Mouse (Mus musculus) embryonic facial prominence, embryonic 15.5 days (tissue): Measurements from ENCODE around the gene Slc22a12. TPM values are rescaled to one million over a fixed set of nuclear protein-coding genes. Genes with fewer than 3 reads are reported as not detected.

Experiments
- ATAC-seq: fragments of 200-750 bp; cut with Nextera tagmentation; 2 replicates; pipeline ENCODE4 v1.8.0; 2017; ENCODE audit warnings: low read depth, moderate TSS enrichment; ENCODE audit not compliant: insufficient number of reproducible peaks, low FRiP score, low TSS enrichment
- H3K27ac ChIP-seq: fragments of 300-500 bp; sonication (generic); replicated peaks from 2 replicates; pipeline ENCODE4 v1.5.1; 2015; ENCODE audit warnings: mild to moderate bottlenecking, inconsistent platforms
- H3K27me3 ChIP-seq: fragments of 300-500 bp; sonication (generic); 2 replicates; pipeline ENCODE4 v1.6.1; 2015; ENCODE audit warnings: inconsistent platforms
- H3K36me3 ChIP-seq: fragments of 300-500 bp; sonication (generic); 2 replicates; pipeline ENCODE4 v1.6.1; 2015; ENCODE audit warnings: mild to moderate bottlenecking, inconsistent platforms
- H3K4me1 ChIP-seq: fragments of 300-500 bp; sonication (generic); 2 replicates; pipeline ENCODE4 v1.6.1; 2015; ENCODE audit warnings: inconsistent platforms
- H3K4me2 ChIP-seq: fragments of 300-500 bp; sonication (generic); replicated peaks from 2 replicates; pipeline ENCODE4 v1.6.1; 2015; ENCODE audit warnings: mild to moderate bottlenecking, inconsistent platforms
- H3K4me3 ChIP-seq: fragments of 300-500 bp; sonication (generic); replicated peaks from 2 replicates; pipeline ENCODE4 v1.5.1; 2015; ENCODE audit warnings: mild to moderate bottlenecking, inconsistent platforms
- H3K9ac ChIP-seq: fragments of 300-500 bp; sonication (generic); 2 replicates; pipeline ENCODE4 v1.6.1; 2015; ENCODE audit warnings: inconsistent platforms
- H3K9me3 ChIP-seq: fragments of 300-500 bp; sonication (generic); replicated peaks from 2 replicates; pipeline ENCODE4 v1.6.1; 2016; ENCODE audit warnings: inconsistent platforms
- WGBS: fragments of 180-500 bp; shearing (Covaris S2); methylation state at CpG from one replicate; pipeline ENCODE4 v1.1.7; 2015; 5-methylcytosine and 5-hydroxymethylcytosine counted together
- microRNA-seq: library from miRNA; unstranded; fragments of <30 nt; microRNA quantifications from one replicate; pipeline ENCODE4, GENCODE M21; 2016; ENCODE audit warnings: borderline number of aligned reads
- polyA plus RNA-seq: library from polyadenylated mRNA; unstranded; fragments of >200 nt; fragmentation: Nextera tagmentation; extraction: Ambion mirVana; gene quantifications from 2 replicates; pipeline ENCODE4 v1.2.1, GENCODE M21; 2015

The Slc22a12 gene
- polyA plus RNA-seq, 1 experiment from 2014 or later, result not detected

DNA sequence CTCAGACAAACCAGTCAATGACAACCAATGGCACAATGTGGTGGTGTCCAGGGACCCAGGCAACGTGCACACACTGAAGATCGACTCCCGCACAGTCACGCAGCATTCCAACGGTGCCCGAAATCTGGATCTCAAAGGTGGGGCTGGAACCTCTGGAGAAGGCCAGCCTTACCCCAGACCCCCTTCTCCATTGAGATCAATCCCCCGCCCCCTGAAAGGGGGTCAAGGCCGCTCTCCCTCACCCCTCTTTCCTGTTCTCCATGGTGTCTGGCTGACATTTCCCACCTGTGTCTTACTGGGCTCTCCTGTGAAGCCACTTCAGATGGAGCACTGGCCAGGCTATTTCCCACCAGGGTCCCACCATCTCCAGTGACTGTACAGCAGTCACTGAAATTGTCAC, 51.3 kb downstream of the Slc22a12 start:
- Histone ChIP-seq H3K9ac (no peak overlapping the region), H3K36me3 (no peaks in the 10 kb centered on the region), H3K4me3 (no peak overlapping the region), H3K4me1 (no peaks in the 10 kb centered on the region), H3K4me2 (no peak overlapping the region), H3K27me3 (peaks cover 62% of the 10 kb centered on the region), H3K9me3 (no peaks in the 10 kb centered on the region), H3K27ac (no peak overlapping the region)
- no peak for ATAC-seq
- 71% methylated on average over 8 of the region's 8 CpGs for WGBS

DNA sequence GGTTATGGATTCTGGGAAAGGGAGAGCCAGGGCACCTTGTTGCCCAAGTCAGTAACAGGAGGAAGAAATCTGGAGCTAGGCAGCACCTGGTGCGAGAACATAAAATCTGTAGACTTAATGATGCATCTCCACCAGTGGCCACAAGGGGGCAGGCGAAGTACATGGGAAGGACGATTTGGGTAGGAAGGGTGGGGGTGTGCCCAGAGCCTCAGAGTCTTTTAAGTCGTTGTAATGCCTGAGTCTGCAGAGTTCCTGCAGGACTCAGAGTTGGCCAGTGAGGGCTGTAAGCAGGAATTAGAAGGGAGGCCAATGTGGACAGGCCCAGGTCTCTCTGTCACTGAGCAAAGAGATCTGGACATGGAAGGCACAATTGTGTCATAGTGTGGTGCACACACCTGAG, 53.8 kb downstream of the Slc22a12 start:
- Histone ChIP-seq H3K27ac (no peak overlapping the region), H3K4me2 (no peak overlapping the region), H3K9ac (no peak overlapping the region), H3K27me3 (peaks cover 37% of the 10 kb centered on the region), H3K36me3 (no peaks in the 10 kb centered on the region), H3K9me3 (no peaks in the 10 kb centered on the region), H3K4me3 (no peak overlapping the region), H3K4me1 (no peaks in the 10 kb centered on the region)
- no peak for ATAC-seq
- WGBS, result 1% methylated on average over 4 of the region's 4 CpGs

Small RNAs within 50 kb of the gene (microRNA-seq; reads per million reads assigned to microRNA genes)
- not detected for gene Gm26460

Other genes starting within 250 kb of the Slc22a12 start
- 1.5 and 2.5 TPM in 2 replicates for gene Cdc42bpg, start 236.6 kb downstream of the Slc22a12 start, polyA plus RNA-seq
- 82.1 and 91.7 TPM in 2 replicates for gene Men1, start 208.1 kb downstream of the Slc22a12 start, polyA plus RNA-seq
- 15.6 and 16.7 TPM in 2 replicates for gene Map4k2, start 201.9 kb downstream of the Slc22a12 start, polyA plus RNA-seq
- 132 and 145 TPM in 2 replicates for gene Sf1, start 179.3 kb downstream of the Slc22a12 start, polyA plus RNA-seq
- gene Pygm, start 158.6 kb downstream of the Slc22a12 start, polyA plus RNA-seq, result 35.6 and 38.9 TPM in 2 replicates
- gene Rasgrp2, start 143.7 kb downstream of the Slc22a12 start, polyA plus RNA-seq, result 39.9 and 45.0 TPM in 2 replicates
- 1.7 and 1.8 TPM in 2 replicates for gene Nrxn2, start 124.3 kb downstream of the Slc22a12 start, polyA plus RNA-seq